Mouse (Mus musculus): ENCODE data around the gene Wdr62.

DNA sequence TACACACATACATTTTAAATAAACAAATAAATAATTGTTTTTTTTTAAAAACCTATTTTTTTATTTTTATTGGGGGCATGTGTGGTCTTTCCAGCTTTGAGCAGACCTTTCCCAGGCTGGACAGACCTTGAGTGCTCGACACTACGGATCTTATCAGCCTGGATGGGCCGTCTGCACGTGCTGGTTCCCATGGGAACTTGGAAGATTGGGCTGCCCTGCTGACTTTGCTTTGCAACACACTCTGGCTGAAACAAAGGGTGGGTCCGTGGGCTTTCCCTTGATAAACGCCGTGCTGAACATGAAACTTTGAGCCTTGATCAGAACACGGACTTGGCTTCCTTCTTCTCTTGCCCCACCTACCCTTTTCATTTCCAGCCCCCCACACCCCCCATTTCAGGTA, 75.8 kb downstream of the Wdr62 start:
- TF ChIP-seq CTCF (IDR thresholded peaks at IDR 0.05; ENCODE audit: low read depth, low read length), result no peak
- no peak for TF ChIP-seq POLR2A (IDR thresholded peaks at IDR 0.05; ENCODE audit: borderline replicate concordance, low read depth, low read length)

All from bone marrow macrophage, adult 2 months (primary cell).